Mouse (Mus musculus): ENCODE data around the gene Ablim2.

Gene Ablim2

GRCm38 (mm10) chr5:35884689-35885088 lies 127.0 kb downstream of the Ablim2 start:
- no peak for DNase-seq (ENCODE audit: low spot score in 2 of 2)

- no peak for DNase-seq (ENCODE audit: low spot score in 2 of 2)
Observed at GRCm38 (mm10) chr5:35888959-35889358, 131.3 kb downstream of the Ablim2 start.

- DNase-seq (ENCODE audit: low spot score in 2 of 2): no peak
Observed at GRCm38 (mm10) chr5:35889641-35890040, 132.0 kb downstream of the Ablim2 start.

GRCm38 (mm10) chr5:35890985-35891730 lies 133.5 kb downstream of the Ablim2 start:
- no peak for DNase-seq (ENCODE audit: low spot score in 2 of 2)

GRCm38 (mm10) chr5:35892363-35892762 lies 134.7 kb downstream of the Ablim2 start:
- no peak for DNase-seq (ENCODE audit: low spot score in 2 of 2)

- DNase-seq (ENCODE audit: low spot score in 2 of 2): peak; percentile 95 to 97
Observed at GRCm38 (mm10) chr5:35893093-35893804, 135.6 kb downstream of the Ablim2 start, which contains the start of gene Afap1. Gene Afap1 (plus strand): TSS chr5:35893319.

- DNase-seq (ENCODE audit: low spot score in 2 of 2): peak; percentile 37 to 71
Observed at GRCm38 (mm10) chr5:35893805-35894260, 136.2 kb downstream of the Ablim2 start.

- DNase-seq (ENCODE audit: low spot score in 2 of 2): no peak
Observed at GRCm38 (mm10) chr5:35894295-35895047, 136.8 kb downstream of the Ablim2 start.

GRCm38 (mm10) chr5:35895926-35896325 lies 138.2 kb downstream of the Ablim2 start:
- DNase-seq (ENCODE audit: low spot score in 2 of 2): no peak

- DNase-seq (ENCODE audit: low spot score in 2 of 2): no peak
Observed at GRCm38 (mm10) chr5:35896556-35896955, 138.9 kb downstream of the Ablim2 start.

- DNase-seq (ENCODE audit: low spot score in 2 of 2): no peak
Observed at GRCm38 (mm10) chr5:35897147-35897546, 139.5 kb downstream of the Ablim2 start.

- DNase-seq (ENCODE audit: low spot score in 2 of 2): no peak
Observed at GRCm38 (mm10) chr5:35898114-35898513, 140.4 kb downstream of the Ablim2 start.

GRCm38 (mm10) chr5:35898994-35899393 lies 141.3 kb downstream of the Ablim2 start:
- DNase-seq (ENCODE audit: low spot score in 2 of 2): no peak

- no peak for DNase-seq (ENCODE audit: low spot score in 2 of 2)
Observed at GRCm38 (mm10) chr5:35900401-35901225, 142.9 kb downstream of the Ablim2 start.

- DNase-seq (ENCODE audit: low spot score in 2 of 2): no peak
Observed at GRCm38 (mm10) chr5:35901226-35901809, 143.6 kb downstream of the Ablim2 start.

- no peak for DNase-seq (ENCODE audit: low spot score in 2 of 2)
Observed at GRCm38 (mm10) chr5:35903456-35903855, 145.8 kb downstream of the Ablim2 start.

- no peak for DNase-seq (ENCODE audit: low spot score in 2 of 2)
Observed at GRCm38 (mm10) chr5:35905283-35905682, 147.6 kb downstream of the Ablim2 start.

- no peak for DNase-seq (ENCODE audit: low spot score in 2 of 2)
Observed at GRCm38 (mm10) chr5:35907090-35907489, 149.4 kb downstream of the Ablim2 start.

- no peak for DNase-seq (ENCODE audit: low spot score in 2 of 2)
Observed at GRCm38 (mm10) chr5:35907633-35908426, 150.2 kb downstream of the Ablim2 start.

Data from spleen, postnatal 4 days (tissue).